Mouse (Mus musculus) c-Kit-negative CD71-positive TER-119-positive erythroid progenitor cells, embryonic 14.5 days (primary cell): ENCODE measurements around the gene Slit1.

Experiments used
- DNase-seq: peaks from one replicate; pipeline ENCODE4 v3.0.0-alpha.2; 2013; ENCODE audit warnings: low read depth, low spot score

Slit1 gene

DNA sequence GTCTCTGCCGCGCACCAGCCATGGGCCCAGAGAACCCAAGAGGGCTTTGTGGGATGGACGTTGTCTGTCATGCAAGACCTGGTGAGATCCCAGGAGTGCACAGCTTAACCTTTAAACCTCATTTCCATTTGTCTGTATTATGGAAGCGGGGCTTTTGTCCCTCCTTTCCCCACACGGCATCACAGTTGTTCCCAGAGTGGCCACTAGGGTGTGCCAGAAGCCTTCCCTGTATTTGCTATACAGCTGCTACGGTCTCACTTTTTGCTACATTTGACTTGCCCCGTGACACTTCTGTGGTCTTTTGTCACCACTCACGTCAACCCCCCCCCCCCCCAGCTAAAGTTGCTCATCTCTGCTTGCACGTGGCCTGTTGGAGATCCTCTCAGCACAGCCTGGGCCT lies 87.5 kb downstream of the Slit1 start:
- peak; percentile 46 for DNase-seq

DNA sequence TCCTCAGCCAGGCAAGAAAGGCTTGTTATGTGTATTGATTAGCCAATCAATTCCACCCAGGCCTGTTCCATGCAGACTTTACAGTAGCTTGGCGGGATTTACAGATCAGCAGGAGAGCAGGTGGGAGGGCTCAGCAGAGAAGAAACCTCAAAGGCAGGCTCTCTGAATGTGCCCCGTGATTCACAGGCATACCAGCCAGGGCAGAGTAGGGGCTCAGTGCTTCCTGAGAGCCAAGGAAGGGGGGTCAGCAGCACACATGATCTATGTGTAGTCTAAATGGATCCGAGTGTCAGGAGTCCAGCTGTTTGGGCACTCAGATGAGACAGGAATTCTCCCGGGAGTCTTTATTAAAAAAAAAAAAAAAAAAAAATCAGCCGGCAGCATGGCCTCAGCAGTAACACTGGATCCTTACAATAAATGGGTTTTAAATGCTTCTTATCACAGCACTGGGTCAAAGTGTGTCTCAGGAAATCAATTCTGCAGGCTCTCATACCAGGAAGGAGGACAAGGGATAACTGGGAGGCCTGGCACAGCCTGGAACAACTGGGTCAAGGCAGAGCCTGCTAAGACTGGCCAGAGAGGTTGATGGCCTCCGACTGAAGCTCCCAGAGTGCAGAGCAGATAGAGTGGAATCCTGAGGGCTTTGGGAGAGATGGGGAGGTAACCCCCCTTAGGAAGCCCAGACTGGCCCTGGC lies 88.2 kb downstream of the Slit1 start:
- DNase-seq = no peak

DNA sequence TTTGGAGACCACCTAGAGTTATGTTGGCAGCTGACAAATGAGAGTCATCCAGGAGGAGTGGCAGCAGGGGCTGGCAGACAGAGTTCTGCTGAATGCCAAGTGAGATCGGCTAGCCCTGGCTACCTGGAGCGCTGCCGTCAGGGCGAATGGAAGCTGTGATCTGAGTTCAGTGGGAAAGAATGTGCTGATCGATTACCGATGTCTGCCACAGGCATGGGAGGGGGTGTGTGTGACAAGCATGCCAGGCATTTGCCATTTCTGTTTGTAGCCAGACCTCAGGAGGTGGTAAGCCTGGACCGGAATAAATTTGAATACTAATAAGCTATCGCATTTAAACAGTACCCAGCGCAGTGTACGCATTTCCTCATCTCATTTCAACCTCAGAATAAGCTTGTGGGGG lies 91.5 kb downstream of the Slit1 start:
- no peak for DNase-seq

DNA sequence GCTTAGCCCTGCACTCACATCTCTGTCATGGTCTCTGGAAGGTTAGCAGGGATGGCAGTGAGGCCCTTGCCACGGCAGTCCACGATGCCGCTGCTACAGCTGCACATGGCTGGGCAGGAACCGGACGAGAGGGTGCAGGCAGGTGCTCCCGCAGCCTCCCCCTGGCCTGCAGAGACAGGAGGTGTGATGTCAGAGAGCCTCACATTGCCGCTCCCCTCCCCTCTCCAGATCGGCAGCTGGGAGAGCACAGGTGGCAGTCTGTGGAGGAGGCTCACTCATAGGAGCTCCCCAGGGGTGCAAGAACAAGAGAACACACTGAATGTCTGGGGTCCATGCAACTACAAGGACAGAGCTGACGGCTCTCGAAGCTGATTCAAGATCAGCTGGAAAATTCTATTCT lies 94.1 kb downstream of the Slit1 start:
- DNase-seq = no peak

DNA sequence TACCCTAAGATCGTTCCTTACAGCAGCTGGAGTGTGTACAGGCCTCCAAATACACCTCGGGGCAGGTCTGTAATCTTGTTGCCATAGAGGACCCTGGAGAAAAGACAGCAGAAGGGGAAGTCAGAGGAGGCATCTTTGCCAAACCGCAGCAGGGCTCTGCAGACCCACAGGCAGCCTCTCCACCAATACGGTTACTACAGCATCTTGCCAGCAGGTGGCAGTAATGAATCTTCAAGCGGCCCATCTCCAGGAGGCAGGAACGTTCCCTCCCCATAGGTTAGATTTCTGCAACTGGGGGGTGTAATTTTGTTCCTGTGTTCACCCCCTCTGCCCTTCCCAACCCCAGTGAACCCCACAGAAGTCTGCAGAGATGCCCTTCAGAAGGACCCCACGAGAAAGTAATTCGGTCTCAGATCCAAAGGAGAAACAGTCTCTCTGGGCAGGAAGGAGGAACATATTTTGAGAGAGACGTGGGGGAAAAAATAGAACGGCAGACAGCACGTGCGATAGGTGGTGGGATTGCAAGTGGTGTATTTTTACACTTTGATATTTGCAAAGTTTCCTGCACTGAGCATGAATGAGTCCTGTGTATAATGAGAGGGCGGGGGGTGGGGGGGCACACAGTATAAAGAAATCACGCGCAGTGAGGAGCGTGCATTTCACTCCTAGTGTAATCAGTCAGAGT lies 96.4 kb downstream of the Slit1 start:
- DNase-seq = peak; percentile 49

DNA sequence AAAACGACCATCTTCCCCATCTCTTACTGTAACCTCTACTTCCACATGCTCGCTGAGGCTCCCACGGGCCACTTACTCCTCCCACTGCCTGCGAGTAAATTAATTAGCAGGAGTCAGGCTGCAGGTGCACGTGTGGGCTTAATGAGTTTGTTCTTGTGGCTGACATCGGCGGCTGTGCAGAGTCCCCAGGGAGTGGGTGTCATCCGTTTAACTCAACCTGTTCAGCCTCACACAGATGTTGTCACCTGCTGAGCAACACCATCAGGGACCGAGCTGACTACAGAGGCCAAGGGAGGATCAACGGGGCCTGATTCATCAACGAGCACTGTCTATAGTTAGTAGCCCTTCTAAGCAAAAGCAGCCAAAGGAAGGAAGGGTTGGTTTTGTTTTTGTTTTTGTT lies 100.5 kb downstream of the Slit1 start:
- DNase-seq = no peak

DNA sequence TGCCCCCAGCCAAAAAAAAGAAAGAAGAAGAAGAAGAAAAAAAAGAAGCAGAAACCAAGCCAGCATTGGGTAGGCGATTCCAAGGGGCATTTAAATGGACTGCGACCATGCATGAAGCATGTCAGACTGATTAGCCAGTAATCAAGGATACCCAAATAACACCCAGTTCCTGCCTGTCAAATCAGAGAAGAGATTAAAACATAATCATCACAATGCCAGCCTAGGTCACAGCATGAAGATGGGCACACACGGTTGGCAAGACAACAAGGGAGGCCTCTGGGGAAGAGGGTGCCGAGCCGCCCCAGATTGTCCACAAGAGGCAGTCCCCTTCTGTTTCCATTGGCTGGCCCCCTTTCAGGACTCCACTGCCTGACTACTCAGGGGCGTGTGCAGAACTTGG lies 108.5 kb downstream of the Slit1 start:
- DNase-seq = no peak

DNA sequence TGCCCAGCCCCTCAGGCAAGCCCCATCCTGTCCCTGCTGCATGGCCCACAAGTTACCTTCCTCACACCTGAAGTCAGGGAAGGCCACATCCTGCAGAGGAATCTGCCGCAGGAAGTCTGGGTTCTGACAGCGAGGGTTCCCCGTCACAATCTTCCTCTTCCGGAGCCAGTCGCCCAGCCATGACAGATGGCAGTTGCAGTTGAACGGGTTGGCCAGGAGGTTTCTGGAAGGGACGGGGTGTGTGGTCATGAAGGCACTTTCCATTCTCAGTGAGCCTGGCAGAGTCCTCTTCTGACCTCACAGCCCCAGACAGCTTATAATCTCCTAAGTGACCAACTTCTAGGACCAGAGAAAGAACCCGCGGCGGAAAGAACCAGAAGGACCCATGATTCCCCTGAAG lies 109.4 kb downstream of the Slit1 start:
- no peak for DNase-seq

DNA sequence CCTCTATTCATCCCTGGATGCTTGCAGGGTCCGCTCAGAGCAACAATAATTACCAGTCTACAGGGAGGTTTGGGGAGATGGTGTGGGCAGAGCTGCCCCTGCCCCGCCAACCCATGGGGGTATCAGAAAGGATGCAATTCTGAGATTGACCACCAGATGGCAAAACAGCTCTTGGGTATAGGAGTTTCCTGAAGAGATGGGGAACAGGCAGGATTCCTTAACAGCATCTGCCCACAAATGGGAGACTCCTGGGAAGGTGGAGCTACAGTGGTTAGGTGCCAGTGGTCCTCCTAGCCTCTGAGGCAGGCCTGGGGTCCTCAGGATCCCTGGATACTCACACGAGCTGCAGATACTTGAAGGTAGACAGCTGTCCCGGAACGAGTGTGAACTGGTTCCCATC lies 113.9 kb downstream of the Slit1 start:
- peak; percentile 30 for DNase-seq

DNA sequence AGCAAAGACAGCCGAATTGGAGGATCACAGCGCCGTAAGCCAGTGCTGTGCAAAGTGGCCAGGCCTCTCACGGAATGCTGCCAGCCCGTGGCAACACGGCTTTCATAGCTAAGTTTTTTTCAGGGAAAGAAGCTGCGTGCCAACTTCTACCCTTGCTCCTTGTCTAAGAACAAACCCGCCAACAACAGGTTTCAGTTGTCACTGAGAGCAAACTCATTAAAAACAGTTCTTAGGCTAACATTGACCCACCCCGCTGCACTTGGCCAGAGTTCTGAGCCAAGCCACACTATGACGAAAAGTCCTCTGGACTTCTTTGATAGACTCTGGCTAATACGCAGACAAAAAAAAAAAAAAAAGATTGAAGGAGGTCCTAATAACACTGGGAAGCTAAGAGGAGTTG lies 114.5 kb downstream of the Slit1 start:
- no peak for DNase-seq

DNA sequence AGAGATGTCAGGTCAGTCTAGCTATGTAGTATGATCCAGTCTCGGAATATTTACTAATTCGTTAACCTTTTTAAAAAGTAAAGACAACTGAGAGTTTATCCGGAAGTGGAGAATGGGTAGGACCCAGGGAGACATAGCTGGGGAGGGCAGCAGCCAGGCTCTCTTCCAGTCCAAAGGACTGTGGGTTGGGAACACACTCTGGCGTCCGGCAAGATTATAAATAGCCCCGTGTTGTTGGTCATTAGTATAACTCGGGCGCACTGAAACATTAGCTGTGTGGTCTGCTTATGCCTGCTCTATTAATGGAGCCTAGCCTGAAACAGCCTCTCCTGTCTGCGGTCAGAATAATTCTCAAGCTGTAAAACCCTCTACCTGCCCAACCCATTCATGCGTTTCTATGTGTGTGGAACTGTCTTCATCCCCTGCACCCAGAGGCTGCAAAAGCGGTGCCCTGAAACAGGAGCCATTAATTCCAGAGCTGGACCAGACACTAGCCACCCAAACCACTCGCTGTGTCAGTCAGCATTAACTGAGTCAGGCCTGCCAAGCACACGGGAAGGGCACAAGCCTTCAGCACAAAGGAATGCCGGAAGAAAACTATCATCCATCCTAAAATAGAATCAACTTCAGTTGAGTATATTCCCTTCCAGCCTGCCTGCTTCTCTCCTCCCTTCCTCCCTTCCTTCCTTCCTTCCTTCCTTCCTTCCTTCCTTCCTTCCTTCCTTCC lies 122.9 kb downstream of the Slit1 start:
- no peak for DNase-seq

DNA sequence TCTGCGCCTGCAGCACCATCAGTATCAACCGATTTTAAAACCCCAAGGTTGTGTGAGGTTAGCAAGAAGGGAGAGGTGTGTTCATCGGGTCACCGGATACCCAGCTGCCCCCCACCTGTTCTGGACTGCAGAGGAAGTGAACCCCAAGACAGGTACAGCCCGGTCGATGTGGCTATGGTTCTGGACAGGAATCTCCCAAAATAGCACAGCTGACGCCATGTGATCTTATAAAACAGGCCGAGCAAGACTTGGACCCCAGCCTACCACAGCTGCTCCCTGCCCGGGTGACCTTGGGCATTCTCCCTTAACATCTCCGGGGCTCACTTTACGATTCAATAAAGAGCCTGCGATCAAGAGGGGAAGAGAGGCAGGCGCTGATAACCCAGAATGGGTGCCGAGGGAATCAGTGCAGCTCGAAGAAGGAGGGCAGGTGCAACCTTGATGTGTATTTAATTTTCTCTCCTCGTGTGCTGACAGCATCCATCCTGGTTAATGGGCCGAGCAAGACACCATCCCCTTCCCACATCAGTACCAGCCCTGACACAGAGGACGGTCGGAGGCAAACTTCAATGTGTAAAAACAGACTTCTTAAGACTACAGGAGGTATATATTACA lies 124.6 kb downstream of the Slit1 start:
- DNase-seq = no peak

DNA sequence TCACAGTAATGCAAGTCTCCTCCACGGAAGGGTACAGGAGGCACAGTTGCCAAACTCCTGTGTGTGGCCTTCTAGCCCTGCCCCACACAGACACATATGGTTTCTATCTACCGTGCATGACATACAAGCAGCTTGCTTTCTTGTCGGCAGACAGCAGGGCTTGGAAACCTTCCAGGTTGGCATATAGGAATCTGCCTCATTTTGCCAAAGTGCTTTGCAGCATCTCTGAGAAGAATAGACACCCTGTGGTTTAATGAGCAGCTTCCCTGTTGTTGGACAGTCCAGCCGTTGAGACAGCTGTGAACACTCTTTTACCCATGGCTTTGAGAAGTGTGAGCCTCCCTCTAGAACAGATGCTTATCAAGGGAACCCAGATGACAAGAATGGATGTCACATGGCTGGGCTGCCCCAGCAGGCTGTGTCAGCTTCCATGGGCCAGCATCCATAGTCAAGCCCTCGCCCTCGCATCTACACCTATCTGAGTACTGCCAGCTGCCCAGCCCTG lies 125.3 kb downstream of the Slit1 start:
- DNase-seq = no peak

DNA sequence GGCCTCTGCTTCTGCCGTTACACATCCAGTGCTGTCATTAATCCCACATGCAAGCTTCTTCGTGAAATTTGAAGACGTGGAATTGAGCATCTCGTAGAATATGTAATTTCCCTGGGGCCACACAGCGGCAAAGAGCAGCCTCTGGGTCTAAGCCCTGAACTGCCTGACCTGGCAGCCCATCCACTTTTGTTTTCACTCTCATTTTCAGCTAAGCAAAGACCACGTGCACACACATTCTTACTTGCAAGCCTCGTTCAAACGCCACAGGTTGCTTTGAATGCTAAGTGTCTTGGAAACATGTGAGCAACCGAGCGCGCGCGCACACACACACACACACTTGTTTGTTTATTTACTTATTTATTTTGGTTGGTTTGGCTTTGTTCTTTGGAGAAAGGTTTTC lies 126.4 kb downstream of the Slit1 start:
- no peak for DNase-seq

DNA sequence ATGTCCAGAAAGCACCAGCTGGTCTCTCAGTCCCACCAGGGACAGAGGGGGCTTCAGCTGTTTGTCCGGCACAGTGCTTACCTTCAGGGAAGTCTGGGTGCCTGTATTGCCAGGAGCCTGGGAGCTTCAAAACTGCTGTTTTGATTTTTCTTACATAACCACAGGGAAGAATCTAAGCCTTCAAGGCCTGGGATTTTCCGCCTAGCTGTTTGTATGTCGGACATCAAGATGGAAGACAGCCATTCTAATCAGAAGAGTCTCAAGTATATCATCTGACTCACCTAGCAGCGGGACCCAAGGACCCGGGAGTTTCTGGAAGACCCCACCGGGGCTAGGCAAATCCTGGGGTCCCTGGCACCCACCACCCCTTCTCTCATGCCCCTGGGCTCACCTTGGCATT lies 127.2 kb downstream of the Slit1 start:
- no peak for DNase-seq

DNA sequence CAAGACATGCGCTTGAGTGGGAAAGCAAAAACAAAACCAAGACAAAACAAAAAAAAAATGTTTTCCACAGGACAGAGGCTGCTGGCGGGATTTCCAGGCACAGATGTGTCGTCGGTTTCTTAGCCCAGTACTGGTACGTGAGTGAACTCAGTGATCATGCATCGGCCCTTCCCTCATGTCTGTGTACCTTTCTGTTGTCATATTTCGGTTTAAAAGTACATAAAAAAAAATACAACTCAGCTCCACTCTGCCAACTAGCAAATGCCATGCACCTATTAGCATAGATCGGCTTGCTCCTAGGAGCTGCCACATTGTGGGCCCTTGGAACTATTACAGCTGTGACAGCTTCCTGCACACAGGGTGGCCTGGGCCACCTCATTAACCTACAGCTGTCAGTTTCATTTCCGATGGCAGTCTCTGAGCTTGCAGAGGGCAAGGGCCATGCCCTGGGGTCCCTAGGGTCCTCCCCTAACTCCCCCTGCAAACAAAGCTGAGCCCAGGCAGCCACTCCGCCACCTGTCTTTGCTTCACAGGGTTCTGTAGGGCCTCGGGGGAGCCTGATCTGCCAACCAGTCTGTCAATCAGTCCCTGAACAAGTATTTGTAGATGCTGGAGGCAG lies 127.8 kb downstream of the Slit1 start:
- no peak for DNase-seq

DNA sequence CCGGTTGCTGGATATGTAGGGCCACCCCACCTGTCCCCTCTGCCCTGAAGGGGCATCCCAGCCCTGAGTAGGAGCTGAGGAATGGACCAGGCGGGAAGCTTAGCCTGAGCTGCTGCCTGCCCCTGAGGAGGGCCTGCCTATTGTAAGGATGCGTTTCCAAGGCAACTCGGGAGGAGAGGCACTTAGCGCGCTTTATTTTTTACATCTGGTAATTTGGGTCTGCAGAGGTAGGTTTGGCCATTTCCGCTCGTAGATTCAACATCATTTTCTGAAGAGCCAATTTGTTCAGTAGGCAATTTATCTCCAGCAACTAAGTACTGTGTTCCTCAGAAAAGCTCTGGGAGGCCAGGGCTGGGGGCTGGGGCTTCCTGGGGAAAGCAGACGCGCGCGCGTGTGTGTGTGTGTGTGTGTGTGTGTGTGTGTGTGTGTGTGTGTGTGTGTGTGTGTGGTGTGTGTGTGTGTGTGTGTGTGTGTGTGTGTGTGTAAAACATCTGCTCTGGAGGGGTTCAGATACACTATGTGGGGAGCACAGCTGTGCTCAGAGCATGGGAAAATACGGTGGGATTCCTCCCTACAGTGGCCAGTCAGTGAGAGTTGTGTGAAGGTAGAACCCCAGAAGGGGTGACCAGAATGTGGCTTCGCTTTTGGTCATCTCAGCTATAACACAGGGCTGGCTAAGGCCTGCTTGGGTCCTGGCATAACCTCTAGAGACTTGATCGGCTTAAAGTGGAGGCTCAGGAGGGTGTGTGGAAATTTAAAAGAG lies 130.0 kb downstream of the Slit1 start:
- DNase-seq = no peak

DNA sequence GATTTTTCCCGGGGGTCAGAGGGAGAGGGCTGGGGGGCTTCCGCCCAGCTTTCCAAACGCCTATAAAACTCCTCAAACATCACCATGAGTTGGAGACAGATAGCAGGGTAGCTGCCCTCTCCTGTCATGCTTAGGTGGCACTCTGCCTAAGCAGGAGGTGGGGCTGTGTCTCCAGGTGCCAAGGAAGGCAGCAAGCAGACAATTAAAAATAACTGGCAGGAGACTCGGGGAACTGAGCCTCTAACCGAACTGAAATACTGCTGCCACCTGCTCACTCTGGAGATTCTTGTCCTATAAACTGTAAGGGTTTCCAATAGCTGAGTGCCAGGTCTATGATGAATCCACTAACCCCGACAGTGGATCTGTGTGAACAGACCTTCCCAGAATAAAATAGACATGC lies 131.8 kb downstream of the Slit1 start:
- DNase-seq = no peak

DNA sequence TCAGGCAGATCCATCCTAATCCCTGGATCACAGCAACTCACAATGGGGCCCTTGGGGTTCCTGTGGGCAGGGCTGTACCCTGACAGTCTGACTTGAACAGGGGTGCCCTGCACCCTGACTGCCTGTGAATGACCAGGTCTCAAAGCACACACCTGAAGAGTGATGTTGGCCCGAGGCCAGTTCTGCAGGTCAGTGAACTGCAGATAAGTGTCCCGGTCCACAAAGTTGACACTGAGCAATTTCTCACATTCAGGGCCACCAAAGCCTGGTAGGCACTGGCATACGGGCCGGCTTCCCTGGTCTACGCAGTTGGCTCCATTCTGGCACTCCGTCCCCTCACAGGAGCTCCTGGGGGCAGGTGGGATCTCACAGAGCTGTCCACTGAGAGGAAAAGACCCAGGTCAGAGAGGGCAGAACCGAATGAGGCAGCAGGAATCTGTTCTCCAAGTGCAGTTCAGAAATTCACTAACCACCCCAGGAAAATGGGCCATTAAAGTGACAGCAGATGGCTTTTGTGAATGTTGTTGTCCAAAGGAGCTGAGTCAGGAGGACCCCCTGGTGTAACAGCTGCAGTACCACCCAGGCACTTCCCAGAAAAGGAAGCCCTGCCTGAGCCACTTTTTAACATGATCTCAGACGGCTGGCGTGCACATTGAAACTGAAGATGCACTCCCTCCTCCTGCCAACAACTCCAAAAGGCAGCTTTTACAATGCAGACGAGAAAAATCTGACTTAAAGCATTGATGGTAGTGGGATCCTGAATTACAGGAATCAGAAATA lies 137.1 kb downstream of the Slit1 start:
- no peak for DNase-seq

DNA sequence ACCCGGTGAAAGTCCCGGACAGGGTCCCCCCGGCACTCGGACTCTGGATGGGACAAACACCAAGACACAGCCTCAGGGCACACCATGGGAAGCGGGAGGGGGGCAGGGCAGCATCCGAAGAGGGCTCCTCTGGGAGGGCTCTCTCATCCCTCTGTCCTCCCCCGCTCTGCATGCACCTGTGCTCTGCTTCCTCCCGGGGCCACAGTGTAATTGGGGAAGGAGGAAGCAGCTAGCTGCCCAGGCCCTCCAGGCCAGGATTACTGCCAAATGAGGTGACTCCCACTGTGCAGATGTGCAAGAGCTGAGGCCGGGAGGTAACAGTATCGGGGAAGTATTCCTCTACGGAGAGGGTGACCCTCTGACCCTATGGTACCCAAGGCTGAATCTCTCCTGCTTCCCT lies 142.8 kb downstream of the Slit1 start:
- no peak for DNase-seq
